ENCODE assay signal across 11 mouse cellular contexts in genomic region chr3:51651149-51651548, GRCm38 (mm10). TPM values are rescaled to one million over a fixed set of nuclear protein-coding genes. Genes with fewer than 3 reads are reported as not detected.
A peak's percentile ranks its signal among the peaks of the same experiment; 100 is the strongest.
DNase-seq lines count a peak whose midpoint lies in the region; ATAC-seq lines count a peak whose summit lies in the region.
"Had no signal": no experiment of that assay in that cellular context is flagged by ENCODE, and none has a peak within 500 bp of the region (broad histone marks: within the 10 kb centered on the region; RNA-seq: fewer than 3 reads in every experiment).

No protein-coding gene starts in this region.

- H3K4me1 ChIP-seq in hindbrain, embryonic 12.5 days, result peaks cover 9% of the 10 kb centered on the region
- peaks cover 29% of the 10 kb centered on the region for H3K4me1 ChIP-seq in hindbrain, embryonic 10.5 days (replicated peaks)
- H3K4me1 ChIP-seq in midbrain, embryonic 13.5 days (replicated peaks), result peaks cover 18% of the 10 kb centered on the region

- H3K27me3 ChIP-seq in hindbrain, embryonic 12.5 days, result no peaks in the 10 kb centered on the region
- H3K27me3 ChIP-seq in hindbrain, embryonic 10.5 days (ENCODE audit: insufficient read depth, poor library complexity, severe bottlenecking), result no peaks in the 10 kb centered on the region
- H3K27me3 ChIP-seq in midbrain, embryonic 13.5 days, result no peaks in the 10 kb centered on the region
- H3K27me3 ChIP-seq: embryonic facial prominence, embryonic 13.5 days; heart, embryonic 15.5 days had no signal

- H3K9me3 ChIP-seq in hindbrain, embryonic 12.5 days (replicated peaks), result no peaks in the 10 kb centered on the region
- H3K9me3 ChIP-seq in hindbrain, embryonic 10.5 days, result no peaks in the 10 kb centered on the region
- no peaks in the 10 kb centered on the region for H3K9me3 ChIP-seq in midbrain, embryonic 13.5 days
- H3K9me3 ChIP-seq: embryonic facial prominence, embryonic 13.5 days; heart, embryonic 15.5 days had no signal

- 72% methylated on average over 2 of the region's 2 CpGs for WGBS in hindbrain, embryonic 12.5 days
- WGBS in hindbrain, embryonic 10.5 days, result 80% methylated on average over 2 of the region's 2 CpGs
- 79% methylated on average over 2 of the region's 2 CpGs for WGBS in midbrain, embryonic 13.5 days

- H3K4me3 ChIP-seq in hindbrain, embryonic 12.5 days, result no peak overlapping the region
- no peak overlapping the region for H3K4me3 ChIP-seq in hindbrain, embryonic 10.5 days
- H3K4me3 ChIP-seq in midbrain, embryonic 13.5 days (replicated peaks), result no peak overlapping the region
- H3K4me3 ChIP-seq: embryonic facial prominence, embryonic 13.5 days; heart, embryonic 15.5 days had no signal

- H3K36me3 ChIP-seq in hindbrain, embryonic 12.5 days, result no peaks in the 10 kb centered on the region
- H3K36me3 ChIP-seq in hindbrain, embryonic 10.5 days, result no peaks in the 10 kb centered on the region
- no peaks in the 10 kb centered on the region for H3K36me3 ChIP-seq in midbrain, embryonic 13.5 days
- H3K36me3 ChIP-seq: embryonic facial prominence, embryonic 13.5 days; heart, embryonic 15.5 days had no signal

- no peak overlapping the region for H3K27ac ChIP-seq in hindbrain, embryonic 12.5 days
- H3K27ac ChIP-seq in hindbrain, embryonic 10.5 days, result no peak overlapping the region
- no peak overlapping the region for H3K27ac ChIP-seq in midbrain, embryonic 13.5 days
- H3K27ac ChIP-seq: embryonic facial prominence, embryonic 13.5 days; heart, embryonic 15.5 days had no signal

- DNase-seq in hindbrain, embryonic 10.5 days (ENCODE audit: low spot score), result no peak
- DNase-seq in 3T3-L1 (ENCODE audit: low read depth, low spot score) (peak; percentile 78), NIH3T3 (ENCODE audit: low read depth) (peak; percentile 76)
- no peak for DNase-seq in spleen, postnatal 14 days (ENCODE audit: low spot score in 2 of 2)
- DNase-seq in c-Kit-positive CD71-positive TER-119-positive erythroid progenitor cells, embryonic 14.5 days (ENCODE audit: low spot score), result no peak
- DNase-seq: cerebellum, adult 11 months; kidney, adult 9 months had no signal

- peak; percentile 53; the same call in 1 of the 2 replicates for ATAC-seq in hindbrain, embryonic 12.5 days (ENCODE audit: low FRiP score)
- ATAC-seq in midbrain, embryonic 13.5 days, result peak; percentile 70

- H3K9ac ChIP-seq in hindbrain, embryonic 12.5 days, result no peak overlapping the region
- H3K9ac ChIP-seq in midbrain, embryonic 13.5 days (replicated peaks), result 0 out of 2 replicates have a peak overlapping the region, but pooled peaks have one; percentile 14
- H3K9ac ChIP-seq: embryonic facial prominence, embryonic 13.5 days; heart, embryonic 15.5 days had no signal

- no peak overlapping the region for H3K4me2 ChIP-seq in hindbrain, embryonic 12.5 days (replicated peaks)
- H3K4me2 ChIP-seq in midbrain, embryonic 13.5 days (replicated peaks), result no peak overlapping the region
- H3K4me2 ChIP-seq: embryonic facial prominence, embryonic 13.5 days; heart, embryonic 15.5 days had no signal

RNA-seq across cellular contexts. Expression of gene Mgst2, which starts 9.0 kb away (rescaled TPM):
- polyA plus RNA-seq in hindbrain, embryonic 12.5 days (2016; fragmentation: Nextera tagmentation; extraction: Ambion mirVana), result 0.58 and 1.3 TPM in 2 replicates
- polyA plus RNA-seq in hindbrain, embryonic 10.5 days (2016; fragmentation: Nextera tagmentation; extraction: Ambion mirVana), result 0.42 TPM in 1 of 2 replicates, not detected in the other
- polyA plus RNA-seq in midbrain, embryonic 13.5 days (2015; fragmentation: Nextera tagmentation; extraction: Ambion mirVana), result 0.44 and 1.1 TPM in 2 replicates

Comparison
In these comparisons a context has a peak if more than half of its experiments do, and no peak if none do; other contexts are left out.
1. DNase-seq: peak in 3T3-L1 (single experiment) and NIH3T3 (single experiment); none in hindbrain, embryonic 10.5 days (single experiment), spleen, postnatal 14 days (0 of 2) and c-Kit-positive CD71-positive TER-119-positive erythroid progenitor cells, embryonic 14.5 days (single experiment).